16 mouse cellular contexts compared by ENCODE assay signal in genomic region chr13:73702776-73703175, GRCm38 (mm10). TPM values are rescaled to one million over a fixed set of nuclear protein-coding genes. Genes with fewer than 3 reads are reported as not detected.
DNase-seq lines count a peak whose midpoint lies in the region; ATAC-seq lines count a peak whose summit lies in the region.
"Had no signal": no experiment of that assay in that cellular context is flagged by ENCODE, and none has a peak within 500 bp of the region (broad histone marks: within the 10 kb centered on the region; RNA-seq: fewer than 3 reads in every experiment).

No protein-coding gene starts in this region.

- no peaks in the 10 kb centered on the region for H3K36me3 ChIP-seq in splenic B cell, adult 2 months (ENCODE audit: control insufficient read depth, insufficient read depth, low read length, poor library complexity, severe bottlenecking)
- H3K36me3 ChIP-seq: embryonic facial prominence, embryonic 10.5 days; G1E; hindbrain, embryonic 15.5 days; kidney, embryonic 15.5 days had no signal

- peak; percentile 97 for ATAC-seq in inflammation-experienced regulatory T-cells, adult 6 months

- no peaks in the 10 kb centered on the region for H3K27me3 ChIP-seq in splenic B cell, adult 2 months (ENCODE audit: control insufficient read depth, insufficient read depth, low read length, poor library complexity, severe bottlenecking)
- H3K27me3 ChIP-seq: hindbrain, embryonic 15.5 days; kidney, embryonic 15.5 days had no signal

- DNase-seq in 416B (ENCODE audit: low read depth), result peak; percentile 55
- peak; percentile 30 to 33 for DNase-seq in B cell, adult 2 months
- DNase-seq in splenic B cell, adult 2 months (ENCODE audit: low read depth, low spot score), result peak; percentile 62
- DNase-seq in adrenal gland, postnatal 25 days, result no peak
- DNase-seq in frontal cortex, postnatal 14 days (ENCODE audit: low spot score in 2 of 2), result no peak
- no peak for DNase-seq in cerebellum, adult 9-10 months
- DNase-seq: cerebellum, adult 9-11 months; heart, adult 2 months had no signal

RNA-seq across cellular contexts. Expression of gene Slc6a19, which starts 1.9 kb away (rescaled TPM):
- polyA plus RNA-seq in inflammation-experienced regulatory T-cells, adult 6 months (2017; shearing (Covaris generic)), result not detected
- total RNA-seq in adrenal gland, postnatal 25 days (2021), result 0.24 and 0.36 TPM in 2 replicates
- total RNA-seq: heart, adult 2 months had no signal
- polyA plus RNA-seq: G1E had no signal

RNA-seq across cellular contexts. Expression of gene Slc6a18, which starts 25.0 kb away (rescaled TPM):
- polyA plus RNA-seq in inflammation-experienced regulatory T-cells, adult 6 months (2017; shearing (Covaris generic)), result not detected
- not detected in 2 replicates for total RNA-seq in adrenal gland, postnatal 25 days (2021)
- total RNA-seq: heart, adult 2 months; left cerebral cortex, postnatal 14 days; liver, adult 2 months had no signal
- polyA plus RNA-seq: brain, embryonic 14.5 days; embryonic facial prominence, embryonic 10.5 days; G1E; heart, adult 2 months; hindbrain, embryonic 15.5 days; liver, adult 2 months had no signal

RNA-seq across cellular contexts. Expression of gene Slc12a7, which starts 30.1 kb away (rescaled TPM):
- polyA plus RNA-seq in inflammation-experienced regulatory T-cells, adult 6 months (2017; shearing (Covaris generic)), result 10 to 100 TPM; 17.3 to 41.0 (median 40.8) TPM
- 40.0 and 48.2 TPM in 2 replicates for total RNA-seq in adrenal gland, postnatal 25 days (2021)

Comparison
In these comparisons a context has a peak if more than half of its experiments do, and no peak if none do; other contexts are left out.
1. DNase-seq: peak in 416B (single experiment), B cell, adult 2 months (2 of 2) and splenic B cell, adult 2 months (single experiment); none in adrenal gland, postnatal 25 days (single experiment), frontal cortex, postnatal 14 days (0 of 2) and cerebellum, adult 9-10 months (single experiment).